Mouse (Mus musculus): Measurements from ENCODE around the gene Mocs1. TPM values are rescaled to one million over a fixed set of nuclear protein-coding genes. Genes with fewer than 3 reads are reported as not detected.

The Mocs1 gene
- total RNA-seq (2015): 56.6 and 60.7 TPM in 2 replicates
- 24.3 and 43.1 TPM in 2 replicates for total RNA-seq (2017)

GRCm38 (mm10) chr17:49428239-49428688 lies at the start of gene Mocs1:
TSS of gene Mocs1 (plus strand) at chr17:49428362.
- peak; percentile 91 for ATAC-seq (ENCODE audit: poor library complexity, severe bottlenecking)

- ATAC-seq (ENCODE audit: poor library complexity, severe bottlenecking): no peak
Measured at GRCm38 (mm10) chr17:49379645-49380044, 48.5 kb upstream of the Mocs1 start.

- peak; percentile 71 for ATAC-seq (ENCODE audit: poor library complexity, severe bottlenecking)
Measured at GRCm38 (mm10) chr17:49384217-49384943, 43.8 kb upstream of the Mocs1 start.

- ATAC-seq (ENCODE audit: poor library complexity, severe bottlenecking): no peak
Measured at GRCm38 (mm10) chr17:49387741-49388140, 40.4 kb upstream of the Mocs1 start.

GRCm38 (mm10) chr17:49392751-49393150 lies 35.4 kb upstream of the Mocs1 start:
- no peak for ATAC-seq (ENCODE audit: poor library complexity, severe bottlenecking)

GRCm38 (mm10) chr17:49394836-49395235 lies 33.3 kb upstream of the Mocs1 start:
- ATAC-seq (ENCODE audit: poor library complexity, severe bottlenecking): peak; percentile 67; the same call in 1 of the 2 replicates

GRCm38 (mm10) chr17:49399605-49400004 lies 28.6 kb upstream of the Mocs1 start:
- ATAC-seq (ENCODE audit: poor library complexity, severe bottlenecking): no peak

- peak; percentile 78 for ATAC-seq (ENCODE audit: poor library complexity, severe bottlenecking)
Measured at GRCm38 (mm10) chr17:49400130-49400529, 28.0 kb upstream of the Mocs1 start.

- peak; percentile 83 for ATAC-seq (ENCODE audit: poor library complexity, severe bottlenecking)
Measured at GRCm38 (mm10) chr17:49403151-49403550, 25.0 kb upstream of the Mocs1 start.

- peak; percentile 86 for ATAC-seq (ENCODE audit: poor library complexity, severe bottlenecking)
Measured at GRCm38 (mm10) chr17:49405927-49406326, 22.2 kb upstream of the Mocs1 start.

GRCm38 (mm10) chr17:49412974-49413373 lies 15.2 kb upstream of the Mocs1 start:
- peak; percentile 96 for ATAC-seq (ENCODE audit: poor library complexity, severe bottlenecking)

GRCm38 (mm10) chr17:49413554-49413953 lies 14.6 kb upstream of the Mocs1 start:
- ATAC-seq (ENCODE audit: poor library complexity, severe bottlenecking): peak; percentile 50

- ATAC-seq (ENCODE audit: poor library complexity, severe bottlenecking): no peak
Measured at GRCm38 (mm10) chr17:49416228-49416627, 11.9 kb upstream of the Mocs1 start.

GRCm38 (mm10) chr17:49419813-49420212 lies 8.3 kb upstream of the Mocs1 start:
- ATAC-seq (ENCODE audit: poor library complexity, severe bottlenecking): no peak

GRCm38 (mm10) chr17:49422286-49423066 lies 5.7 kb upstream of the Mocs1 start:
- ATAC-seq (ENCODE audit: poor library complexity, severe bottlenecking): peak; percentile 67

GRCm38 (mm10) chr17:49423067-49423325 lies 5.2 kb upstream of the Mocs1 start:
- ATAC-seq (ENCODE audit: poor library complexity, severe bottlenecking): no peak

GRCm38 (mm10) chr17:49423872-49424271 lies 4.3 kb upstream of the Mocs1 start:
- no peak for ATAC-seq (ENCODE audit: poor library complexity, severe bottlenecking)

- no peak for ATAC-seq (ENCODE audit: poor library complexity, severe bottlenecking)
Measured at GRCm38 (mm10) chr17:49427631-49428238, 427 bp upstream of the Mocs1 start.

GRCm38 (mm10) chr17:49428751-49429415 lies 721 bp downstream of the Mocs1 start:
- ATAC-seq (ENCODE audit: poor library complexity, severe bottlenecking): peak; percentile 59

- ATAC-seq (ENCODE audit: poor library complexity, severe bottlenecking): no peak
Measured at GRCm38 (mm10) chr17:49429471-49430129, 1.4 kb downstream of the Mocs1 start.

GRCm38 (mm10) chr17:49430136-49430535 lies 2.0 kb downstream of the Mocs1 start:
- ATAC-seq (ENCODE audit: poor library complexity, severe bottlenecking): no peak
